Mouse (Mus musculus) T-cell, adult 2 months (primary cell): ENCODE results near the gene Slc1a7.

Source experiments
- DNase-seq: peaks from one replicate; pipeline ENCODE4 v3.0.0; 2022; ENCODE audit warnings: low spot score

Gene Slc1a7

DNA sequence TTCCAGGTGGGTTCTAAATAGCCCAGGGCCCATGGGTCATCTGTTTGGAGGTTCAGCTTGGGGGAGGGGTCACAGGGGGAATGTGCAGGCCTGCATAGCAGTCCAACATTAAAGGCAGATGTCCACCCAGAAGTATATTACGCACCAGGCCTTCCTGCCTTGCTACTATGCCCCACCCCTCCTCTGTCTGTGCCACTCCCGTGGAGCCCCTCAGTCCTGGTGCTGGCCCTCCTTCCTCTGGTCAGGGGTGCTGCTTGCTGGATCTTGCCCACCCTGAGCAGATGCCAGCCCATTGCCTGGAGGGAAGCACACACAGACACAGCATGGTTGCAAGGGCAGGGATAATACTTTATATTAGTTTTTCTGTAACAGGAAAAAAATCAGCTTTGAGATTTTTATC lies 46.3 kb downstream of the Slc1a7 start:
- no peak for DNase-seq

DNA sequence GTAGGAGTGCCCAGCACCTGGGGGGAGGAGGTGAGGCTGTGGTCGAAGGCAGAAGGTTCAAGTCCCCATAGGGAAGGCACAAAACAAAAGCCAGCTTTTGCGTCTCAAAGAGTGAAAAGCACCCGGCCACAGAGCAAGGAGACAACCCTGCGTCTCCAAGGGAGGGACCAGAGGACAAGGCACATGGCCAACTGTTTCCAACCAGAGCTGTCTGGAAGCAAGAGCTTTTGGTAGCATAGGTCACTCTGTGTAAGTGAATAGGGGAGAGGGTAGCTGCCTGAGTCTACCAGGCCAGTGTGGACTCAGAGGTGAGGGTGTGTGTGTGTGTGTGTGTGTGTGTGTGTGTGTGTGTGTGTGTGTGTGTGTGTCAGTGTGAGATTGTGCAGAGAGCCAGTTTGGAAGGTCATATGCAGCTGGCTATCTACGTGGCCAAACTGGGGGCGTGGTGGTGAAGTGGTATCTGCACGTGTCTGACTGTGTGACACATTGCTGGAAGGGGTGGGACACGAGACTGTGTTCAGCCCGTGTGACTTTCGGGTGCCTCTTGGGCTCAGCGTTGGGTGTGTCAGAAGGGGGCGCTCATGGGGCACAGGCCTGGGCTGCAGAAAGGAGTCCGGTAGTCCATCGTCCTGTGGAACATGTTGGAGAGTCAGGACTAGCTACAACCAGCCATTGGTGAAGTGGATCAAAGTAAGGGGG lies 47.1 kb downstream of the Slc1a7 start:
- no peak for DNase-seq

DNA sequence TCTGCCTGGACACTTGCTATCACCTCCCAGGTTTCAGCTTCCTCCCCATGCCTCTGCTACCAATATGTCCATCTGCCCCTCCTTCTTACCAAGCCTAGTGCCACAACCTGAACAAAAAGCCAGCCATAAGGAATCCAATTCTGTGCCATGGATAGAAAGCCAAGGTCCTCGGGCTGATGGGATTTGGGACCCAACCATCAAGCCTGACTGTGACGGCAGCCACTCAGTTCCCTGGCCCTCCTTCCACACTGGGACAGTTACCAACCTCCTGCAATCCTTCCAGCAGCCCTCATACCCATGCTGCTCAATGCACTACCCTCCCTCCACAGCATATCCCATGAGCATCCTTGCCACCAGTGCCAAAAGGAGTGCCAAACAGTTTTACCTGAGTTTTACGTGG lies 48.2 kb downstream of the Slc1a7 start:
- DNase-seq, result no peak

DNA sequence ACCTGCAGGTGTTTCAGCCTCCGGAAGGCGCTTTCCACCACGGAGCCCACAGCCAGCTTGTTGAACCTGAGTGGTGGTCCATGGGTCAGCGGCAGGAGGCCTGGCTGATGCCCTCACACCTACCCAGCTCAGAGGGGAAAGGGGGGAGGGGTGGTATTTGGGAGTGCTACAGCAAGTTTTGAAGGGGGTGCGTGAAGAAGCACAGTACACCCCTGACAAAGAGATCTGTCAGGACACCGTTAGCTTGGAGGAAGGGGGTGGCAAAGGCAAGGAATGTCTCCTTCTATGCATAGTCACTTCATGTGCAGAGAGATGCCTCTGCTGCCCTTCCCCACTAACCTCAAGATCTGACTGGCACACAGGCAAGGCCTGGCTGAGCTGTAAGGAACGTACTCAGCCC lies 49.7 kb downstream of the Slc1a7 start:
- no peak for DNase-seq

DNA sequence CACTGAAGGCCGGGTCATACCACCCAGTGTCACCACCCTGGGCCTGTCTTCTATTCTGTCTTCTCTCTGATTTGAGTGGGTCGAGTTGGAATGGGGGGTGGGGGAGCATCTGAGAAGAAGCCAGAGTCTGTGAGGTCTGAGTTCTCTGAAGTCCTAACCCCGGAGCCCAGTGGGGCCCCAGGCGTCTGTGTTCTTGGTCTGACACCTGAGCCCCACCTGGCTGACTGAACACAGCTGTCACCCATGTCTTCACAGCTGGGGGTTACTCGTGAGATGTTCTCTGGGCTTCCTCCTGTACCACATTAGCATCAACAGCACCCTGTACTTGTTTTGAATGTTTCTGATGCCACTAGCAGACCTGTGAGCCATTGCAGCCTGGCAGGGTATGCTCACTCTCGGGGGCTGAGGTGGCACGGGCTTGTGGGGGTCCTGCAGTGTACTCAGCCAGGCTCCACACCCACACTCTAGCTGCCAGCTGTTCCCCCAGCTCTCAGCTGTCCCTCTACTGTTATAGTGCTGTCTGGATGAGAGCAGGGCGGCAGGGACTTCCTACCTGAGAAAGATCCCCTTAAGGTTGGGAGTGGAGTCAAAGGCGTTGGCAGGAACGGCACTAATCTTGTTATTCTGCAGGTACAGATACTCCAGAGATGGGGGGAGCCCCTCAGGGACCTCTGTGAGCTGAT lies 50.2 kb downstream of the Slc1a7 start:
- DNase-seq, result no peak

DNA sequence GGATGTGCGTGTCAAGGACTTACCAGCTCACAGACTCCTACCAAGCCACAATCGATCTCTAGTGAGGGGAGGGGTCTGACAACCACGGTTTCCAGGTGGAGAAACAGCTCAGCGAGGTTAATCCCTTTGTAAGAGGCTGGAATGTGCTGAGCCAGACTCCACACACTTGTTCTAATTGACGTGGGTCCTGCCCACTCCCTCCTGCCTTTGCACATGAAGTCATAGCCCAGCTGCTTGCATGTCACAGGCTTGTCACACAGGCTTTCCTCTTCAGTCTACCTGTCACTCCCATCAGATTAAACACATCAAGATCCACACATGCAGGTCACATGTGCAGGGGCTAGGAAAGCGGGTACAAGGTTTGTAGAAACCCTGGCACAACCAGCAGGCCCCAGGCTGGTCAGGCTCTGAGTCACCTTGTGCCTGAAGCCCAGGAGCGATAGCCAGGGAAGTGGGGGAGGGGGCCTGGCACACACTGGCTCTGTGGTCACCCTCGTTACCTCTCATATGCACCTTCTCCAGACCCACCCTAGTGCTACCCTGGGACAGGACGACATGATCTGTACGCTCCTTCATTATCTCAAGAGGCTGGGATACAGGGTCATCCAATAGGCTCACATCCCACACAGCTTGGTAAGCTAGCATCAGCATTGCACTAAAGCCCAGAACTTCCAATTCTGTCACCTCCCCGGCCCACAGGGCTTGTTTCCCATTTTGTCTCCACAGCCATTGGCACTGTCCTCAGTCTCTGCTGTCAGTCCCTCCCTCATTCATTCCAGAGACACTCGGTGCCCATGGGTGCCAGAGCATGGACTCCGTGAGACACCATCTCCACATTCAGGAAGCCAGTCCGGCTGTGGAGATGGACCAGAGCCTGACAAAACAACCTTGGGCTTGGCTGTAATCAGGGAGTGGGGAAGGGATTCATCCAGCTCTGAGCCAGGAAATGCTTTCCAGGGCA lies 51.1 kb downstream of the Slc1a7 start:
- DNase-seq, result no peak

DNA sequence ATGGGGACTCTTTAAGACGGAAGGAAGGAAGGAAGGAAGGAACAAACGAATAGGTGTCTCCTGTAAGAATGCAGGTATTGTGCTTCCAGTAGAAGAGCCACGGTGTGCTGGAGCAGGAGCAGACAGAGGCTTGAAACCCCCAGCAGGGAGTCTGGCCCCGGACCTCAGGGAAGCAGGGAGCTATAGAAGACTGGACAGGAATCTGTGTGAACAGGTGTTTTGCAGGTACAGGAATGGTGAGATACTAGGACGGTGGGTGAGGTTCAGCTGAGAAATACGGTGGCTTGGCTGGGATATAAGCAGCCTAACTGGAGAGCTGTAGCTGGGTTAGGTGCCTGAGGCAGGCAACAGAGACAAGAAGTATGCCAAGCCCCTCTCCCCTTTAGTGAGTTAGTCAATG lies 52.0 kb downstream of the Slc1a7 start:
- DNase-seq, result no peak

DNA sequence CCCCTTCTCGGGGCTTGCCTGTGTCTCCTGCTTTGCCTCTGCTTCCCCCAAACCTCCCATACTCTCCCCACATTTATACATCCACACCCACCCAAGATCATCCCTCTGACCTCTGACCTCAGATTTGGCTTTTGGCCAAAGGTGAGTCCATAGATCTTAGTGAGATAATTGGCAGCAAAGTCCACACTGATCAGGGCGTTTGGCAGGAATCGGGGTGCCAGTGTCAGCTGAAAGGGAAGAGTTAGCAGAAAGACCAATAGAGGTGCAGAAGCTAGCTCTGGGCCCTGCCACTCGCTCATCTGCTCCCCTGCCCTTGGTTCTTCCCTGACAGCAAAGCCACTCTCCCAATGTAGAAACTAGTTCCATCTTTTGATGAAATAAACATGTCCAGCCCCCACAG lies 55.1 kb downstream of the Slc1a7 start:
- no peak for DNase-seq

DNA sequence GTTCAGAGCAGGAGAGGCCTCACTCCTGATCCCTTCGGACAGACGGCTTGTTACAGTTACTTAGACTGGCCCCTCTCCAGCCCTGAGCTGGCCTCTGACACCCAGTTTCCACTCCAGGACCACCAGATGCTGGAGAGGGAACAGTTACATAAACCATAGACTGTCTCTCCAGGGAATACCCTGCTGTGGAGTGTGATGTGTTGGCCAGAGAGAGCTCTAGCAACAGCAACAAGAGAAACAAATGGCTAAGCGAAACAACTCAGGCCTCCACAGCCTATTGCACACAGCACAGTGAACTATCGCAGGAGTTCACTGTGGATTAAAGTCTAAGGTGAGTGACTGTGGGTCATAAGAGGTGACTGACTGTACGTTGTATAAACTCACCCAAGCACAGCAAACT lies 56.5 kb downstream of the Slc1a7 start:
- no peak for DNase-seq

DNA sequence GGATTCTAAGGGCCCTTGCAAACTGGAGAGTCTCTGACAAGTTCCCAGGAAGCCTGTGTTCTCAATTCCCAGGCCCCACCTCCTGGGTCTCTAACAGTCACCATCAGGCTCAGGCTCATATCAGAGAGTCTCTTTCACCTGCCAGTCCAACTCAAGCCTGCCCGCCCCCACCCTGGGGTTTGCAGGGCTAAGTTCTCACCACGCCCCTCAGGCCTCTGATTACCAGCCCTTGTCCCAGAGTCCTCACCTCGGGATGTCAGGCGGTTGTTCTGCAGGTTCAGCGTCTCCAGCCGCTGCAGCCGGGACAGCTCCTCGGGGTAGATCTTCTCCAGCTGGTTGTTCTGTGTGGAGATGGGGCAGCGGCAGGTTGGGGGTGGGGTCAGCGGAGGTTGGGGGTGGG lies 57.1 kb downstream of the Slc1a7 start:
- DNase-seq, result no peak

DNA sequence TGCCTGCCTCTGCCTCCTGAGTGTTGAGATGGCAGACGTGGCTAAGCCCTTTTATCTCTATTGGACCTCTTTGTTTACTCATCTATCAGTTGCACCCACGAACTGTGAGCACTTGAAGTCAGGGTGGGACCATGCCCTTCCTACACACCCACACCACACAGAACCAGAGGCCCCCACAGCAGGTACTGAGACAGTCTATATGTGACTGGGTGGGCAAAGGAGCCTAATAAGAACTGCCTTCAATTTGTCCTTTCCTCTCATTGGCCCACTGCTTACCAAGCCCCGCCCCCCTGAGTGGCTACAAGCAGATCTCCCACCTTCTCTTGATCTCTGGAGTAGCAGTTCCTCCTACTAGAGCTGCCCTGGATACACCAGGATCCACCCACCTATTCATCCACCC lies 58.1 kb downstream of the Slc1a7 start:
- DNase-seq, result no peak

DNA sequence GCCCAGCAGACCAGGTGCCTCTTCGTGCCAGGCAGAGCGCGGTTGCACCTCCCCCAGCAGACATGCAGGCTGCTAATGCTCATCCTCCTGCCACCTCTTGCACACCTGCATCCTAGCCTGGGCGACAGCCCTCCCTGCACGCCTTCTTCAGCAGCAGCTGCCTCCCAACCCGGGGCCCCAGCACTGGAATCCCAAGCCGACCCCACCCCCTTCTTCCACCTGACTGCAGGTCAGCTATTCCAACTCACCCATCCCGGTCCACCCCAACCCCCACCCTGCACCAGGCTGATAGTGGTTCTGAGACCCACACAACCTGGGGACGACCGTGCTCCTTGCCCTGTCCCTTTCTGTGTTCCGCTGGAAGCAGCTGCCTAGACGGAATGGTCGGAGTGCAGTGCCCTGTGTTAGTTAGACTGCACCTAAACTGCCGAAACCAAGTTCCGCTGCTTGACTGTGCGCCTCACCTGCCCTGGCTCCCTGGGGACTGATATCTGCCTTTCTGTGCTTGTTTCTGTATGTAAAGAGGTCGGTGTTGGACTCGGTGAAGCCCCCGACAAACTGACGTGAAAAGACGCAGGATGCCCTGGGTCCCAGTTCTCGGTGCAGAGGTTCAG lies 62.9 kb downstream of the Slc1a7 start:
- DNase-seq, result no peak

DNA sequence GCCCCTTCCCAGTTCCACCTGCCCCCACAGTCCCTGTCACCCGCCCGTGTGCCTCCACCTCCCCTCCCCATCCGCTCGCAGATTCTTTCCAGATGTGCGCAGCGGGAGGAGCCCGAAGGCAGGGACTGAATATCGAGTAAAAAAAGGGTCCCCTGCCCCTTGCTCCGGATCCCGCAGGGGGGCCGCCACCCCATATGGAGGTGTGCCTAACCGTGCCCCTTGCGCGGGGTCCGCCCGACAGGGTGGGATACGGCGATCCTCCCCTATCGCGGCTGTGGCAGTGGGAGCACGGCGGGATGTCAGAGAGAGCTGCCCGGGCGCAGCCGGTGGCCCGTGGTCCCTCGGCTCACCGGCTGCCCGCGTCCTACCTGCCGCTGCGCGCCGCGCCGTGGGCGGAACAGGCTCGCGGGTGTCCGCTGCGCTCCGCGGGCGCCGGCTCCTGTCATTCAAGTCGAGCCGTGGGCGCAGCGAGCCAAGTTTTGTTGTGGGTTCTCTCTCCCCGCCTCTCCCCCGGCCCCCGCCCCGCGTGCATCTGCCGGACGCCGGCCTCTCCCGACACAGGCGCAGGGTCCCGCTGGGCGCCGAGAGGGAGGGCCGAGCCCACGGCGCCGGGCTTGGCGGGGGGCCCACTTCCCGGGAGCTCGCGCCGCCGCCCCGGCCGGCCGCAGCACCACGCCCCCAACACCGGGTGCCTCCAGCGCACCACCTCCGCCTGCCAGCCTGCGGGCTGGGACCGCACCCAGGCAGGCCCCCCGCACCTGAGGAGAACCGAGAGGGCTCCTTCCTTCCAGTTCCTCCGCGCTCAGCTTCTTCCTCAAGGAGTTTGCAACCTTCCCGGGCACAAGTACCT lies 63.6 kb downstream of the Slc1a7 start:
- DNase-seq, result no peak

DNA sequence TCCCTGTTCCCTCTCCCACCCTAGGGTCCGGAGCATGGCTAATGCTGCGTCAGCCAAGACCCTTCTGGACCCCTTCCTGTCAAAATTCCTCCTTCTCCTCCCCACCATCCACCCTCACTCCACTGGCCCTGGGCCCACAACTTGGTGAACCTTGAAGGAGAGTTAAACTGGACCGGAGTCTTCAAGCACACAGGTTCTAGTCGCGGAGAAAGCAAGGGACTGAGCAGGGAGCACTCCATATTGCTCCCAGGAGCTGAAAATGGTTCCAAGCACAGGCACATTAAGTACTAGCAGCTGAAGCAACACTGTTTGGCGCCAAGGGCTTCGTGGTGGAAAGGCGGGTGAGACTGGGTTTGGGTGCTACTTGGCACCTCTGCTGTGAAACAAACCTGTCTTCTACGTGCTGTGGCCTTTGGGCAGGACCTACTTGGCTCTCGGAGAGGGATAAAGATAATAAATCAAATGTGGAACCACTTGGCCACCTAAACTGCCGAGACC lies 64.3 kb downstream of the Slc1a7 start:
- no peak for DNase-seq

DNA sequence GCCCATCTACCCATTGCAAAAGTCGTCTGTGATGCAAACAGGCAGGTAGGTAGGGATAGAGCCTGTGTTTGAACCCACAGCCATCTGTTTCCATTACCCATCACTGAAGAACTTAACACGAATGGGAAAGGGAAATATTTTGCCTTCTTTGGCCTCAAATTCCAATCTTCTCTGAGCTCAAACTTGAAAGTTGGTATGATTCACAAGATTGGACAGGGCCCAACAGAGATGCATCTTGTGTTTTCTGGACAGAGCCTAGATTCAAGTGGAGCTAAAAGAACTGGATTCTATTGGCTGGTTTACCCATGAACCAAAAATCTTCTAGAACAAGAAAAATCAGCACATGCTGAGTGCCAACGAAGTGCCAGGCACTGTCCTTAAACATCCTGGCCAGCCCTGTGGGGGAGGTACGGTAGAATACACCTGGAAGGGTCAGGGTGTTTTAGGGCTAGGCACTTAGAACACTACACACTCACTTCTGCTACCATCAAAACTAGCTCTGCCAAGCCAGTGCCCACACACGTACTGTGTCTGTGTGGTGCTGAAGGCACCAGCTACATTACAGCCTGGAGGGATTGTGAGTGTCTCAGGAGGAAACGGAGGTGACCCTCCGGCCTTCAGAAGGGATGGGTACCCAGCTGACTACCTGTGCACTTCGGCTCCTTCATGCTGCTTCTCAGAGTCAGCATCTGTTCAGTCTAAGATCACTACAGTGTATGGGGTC lies 65.1 kb downstream of the Slc1a7 start:
- DNase-seq, result no peak

DNA sequence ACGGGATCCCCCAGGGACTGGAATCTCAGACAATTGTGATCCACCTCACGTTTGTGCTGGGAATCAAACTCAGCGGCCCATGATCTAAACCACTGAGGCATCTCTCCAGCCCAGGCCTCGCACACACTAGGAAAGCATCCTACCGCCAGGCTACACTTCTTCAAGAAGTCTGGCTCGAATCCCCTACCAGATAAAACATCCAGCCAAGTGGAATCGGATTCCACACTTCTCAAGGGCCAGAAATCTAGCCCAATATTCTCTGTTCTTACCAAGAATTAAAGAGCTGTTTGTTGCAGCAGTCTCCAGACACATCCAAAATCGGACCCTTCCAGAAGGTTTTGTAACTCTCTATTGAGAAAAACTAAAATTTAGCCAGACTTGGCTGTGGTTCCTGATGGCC lies 68.9 kb downstream of the Slc1a7 start:
- DNase-seq, result no peak

DNA sequence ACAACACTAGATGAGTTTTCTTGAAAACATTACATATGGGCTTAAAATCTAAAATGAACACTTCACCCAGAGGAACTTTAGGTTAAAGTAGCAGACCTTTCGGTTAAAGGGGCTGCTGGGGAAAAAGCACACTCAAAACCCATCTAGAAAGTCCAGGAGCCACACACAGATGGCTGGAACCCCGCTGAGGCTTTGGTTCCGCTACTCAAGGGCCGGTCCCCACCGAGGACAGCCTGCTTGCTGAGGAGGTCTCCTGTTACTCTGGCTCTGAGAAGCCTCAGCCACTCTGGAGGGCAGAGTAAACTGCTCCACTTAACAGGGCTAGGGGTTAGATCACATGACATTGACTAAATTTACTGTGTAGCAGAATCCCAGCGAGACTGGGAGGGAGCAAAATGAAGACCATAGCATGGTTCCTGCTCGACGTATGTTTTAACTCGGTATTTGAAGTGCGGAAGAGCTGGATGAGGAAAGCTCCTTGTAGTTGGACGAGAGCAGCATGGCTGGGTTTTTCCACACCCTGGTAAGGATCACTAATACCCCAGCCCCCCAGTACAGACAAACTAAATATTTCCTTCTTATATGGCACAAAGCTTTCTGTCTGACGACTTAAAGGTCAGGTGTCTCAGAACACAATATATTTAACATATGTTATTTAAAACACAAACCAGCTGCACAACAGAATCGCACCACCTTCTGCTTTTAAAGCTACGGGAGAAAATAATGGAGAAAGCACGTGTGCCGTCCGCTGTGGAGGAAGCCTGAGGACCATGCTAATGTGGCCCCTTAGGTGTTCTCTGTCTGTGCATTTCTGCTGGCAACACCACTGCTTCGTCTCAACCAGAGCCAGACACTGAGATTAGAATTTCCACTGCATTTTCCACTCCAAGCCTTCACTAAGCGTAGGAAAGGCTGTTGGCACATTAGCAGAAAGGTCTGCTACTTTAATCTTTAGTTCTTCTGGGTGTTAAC lies 77.3 kb downstream of the Slc1a7 start:
- DNase-seq, result no peak

DNA sequence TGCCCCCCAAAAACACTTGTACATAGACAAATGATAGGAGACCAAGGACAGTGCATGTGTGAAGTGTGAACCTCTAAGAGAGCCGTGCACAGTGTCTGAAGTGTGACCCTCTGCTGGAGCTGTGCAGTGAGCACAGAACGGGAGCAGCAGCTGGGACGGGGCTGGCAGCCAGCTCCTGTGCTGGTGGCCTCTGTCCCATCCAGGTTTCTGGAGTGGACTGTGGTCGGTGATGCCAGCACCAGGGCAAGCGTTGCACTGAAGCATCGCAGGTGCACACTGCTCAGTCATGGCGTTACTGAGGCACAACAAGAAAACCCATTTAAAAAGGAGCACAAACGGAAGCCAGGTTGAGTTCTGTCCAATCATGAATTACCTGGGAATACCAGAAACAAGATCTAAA lies 78.0 kb downstream of the Slc1a7 start:
- no peak for DNase-seq

DNA sequence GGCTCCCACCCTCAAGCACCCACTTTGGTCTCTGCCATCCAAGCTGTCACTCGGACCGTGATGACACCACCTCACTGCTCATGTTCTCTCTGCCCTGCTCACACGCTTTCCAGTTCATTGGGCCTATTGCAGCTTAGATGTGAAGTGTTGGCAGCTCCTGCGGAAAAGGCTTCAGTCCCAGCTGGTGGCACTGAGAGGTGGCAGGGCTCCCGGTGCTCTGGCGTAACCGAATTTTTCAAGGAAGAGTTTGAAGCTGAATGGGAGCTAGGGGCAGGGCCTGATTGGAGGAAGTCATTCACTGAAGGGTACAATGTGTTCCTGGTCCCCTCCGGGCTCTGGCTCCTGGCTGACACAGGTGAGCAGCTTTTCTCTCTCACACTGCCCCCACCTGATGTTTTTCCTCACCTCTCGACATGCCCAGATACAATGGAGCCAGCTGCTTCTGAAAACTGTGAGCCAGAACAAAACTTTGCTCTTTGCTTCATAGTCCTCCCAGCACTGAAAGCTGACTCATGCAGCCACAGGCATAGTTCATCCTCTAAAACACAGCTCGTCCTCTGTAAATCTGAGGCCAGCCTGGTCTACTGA lies 83.6 kb downstream of the Slc1a7 start:
- DNase-seq, result no peak
